Mouse (Mus musculus) cerebellum, postnatal 14 days (tissue): ENCODE measurements at regions not wholly inside any gene's neighbourhood (a gene's known extent, or its start where the extent isn't known, plus 50 kb on each side); places are given as distances from the start of the nearest gene placed in this dataset.

Source experiments
- DNase-seq, 2 experiments: peaks; one replicate each; pipeline ENCODE4 v3.0.0; 2021; ENCODE audit warnings: mixed read lengths in 2 of 2

- no peak for DNase-seq
Observed at GRCm38 (mm10) chr14:46706462-46706861, 53.9 kb upstream of the Cdkn3 start.

- DNase-seq: no peak
Observed at GRCm38 (mm10) chr14:46704316-46704751, 56.0 kb upstream of the Cdkn3 start.

- DNase-seq: peak; percentile 38 to 66
Observed at GRCm38 (mm10) chr14:46702669-46703435, 57.5 kb upstream of the Cdkn3 start.

GRCm38 (mm10) chr14:46692571-46692970 is 67.8 kb upstream of the Cdkn3 start:
- DNase-seq: no peak

GRCm38 (mm10) chr14:46692067-46692466 is 68.3 kb upstream of the Cdkn3 start:
- no peak for DNase-seq

- DNase-seq: no peak
Observed at GRCm38 (mm10) chr14:46682728-46683127, 77.6 kb upstream of the Cdkn3 start.

GRCm38 (mm10) chr14:46678935-46679334 is 81.4 kb upstream of the Cdkn3 start:
- no peak for DNase-seq

- no peak for DNase-seq
Observed at GRCm38 (mm10) chr14:46671482-46672225, 88.7 kb upstream of the Cdkn3 start.

GRCm38 (mm10) chr14:46671062-46671461 is 89.3 kb upstream of the Cdkn3 start:
- DNase-seq: no peak

- no peak for DNase-seq
Observed at GRCm38 (mm10) chr14:46670221-46671046, 89.9 kb upstream of the Cdkn3 start.

GRCm38 (mm10) chr14:46668275-46668674 is 92.1 kb upstream of the Cdkn3 start:
- DNase-seq: no peak

GRCm38 (mm10) chr14:46664305-46664704 is 96.0 kb upstream of the Cdkn3 start:
- DNase-seq: no peak

GRCm38 (mm10) chr14:46663529-46663928 is 96.8 kb upstream of the Cdkn3 start:
- no peak for DNase-seq

- DNase-seq: peak in 1 of 2 experiments; percentile 4
Observed at GRCm38 (mm10) chr14:46661792-46662545, 98.4 kb upstream of the Cdkn3 start.

- DNase-seq: no peak
Observed at GRCm38 (mm10) chr14:46661118-46661791, 99.1 kb upstream of the Cdkn3 start.

- no peak for DNase-seq
Observed at GRCm38 (mm10) chr14:46659365-46659764, 101.0 kb upstream of the Cdkn3 start.

GRCm38 (mm10) chr14:46656249-46656648 is 104.1 kb upstream of the Cdkn3 start:
- DNase-seq: no peak

- DNase-seq: no peak
Observed at GRCm38 (mm10) chr14:46647319-46647974, 112.9 kb upstream of the Cdkn3 start.

- DNase-seq: no peak
Observed at GRCm38 (mm10) chr14:46646673-46647318, 113.5 kb upstream of the Cdkn3 start.

- DNase-seq: no peak
Observed at GRCm38 (mm10) chr14:46639116-46639826, 121.1 kb upstream of the Cdkn3 start.
